Mouse (Mus musculus): ENCODE data around the gene Tnnt2. TPM values are rescaled to one million over a fixed set of nuclear protein-coding genes. Genes with fewer than 3 reads are reported as not detected.
A peak's percentile ranks its signal among the peaks of the same experiment; 100 is the strongest.

Gene Tnnt2
- polyA plus RNA-seq, 1 experiment from 2014 or later, result 22.5 TPM

GRCm38 (mm10) chr1:135868570-135868969 lies 32.4 kb downstream of the Tnnt2 start:
- ATAC-seq (ENCODE audit: insufficient read depth, low FRiP score, low TSS enrichment) (no peak), DNase-seq (ENCODE audit: low spot score) (no peak)
- no peak overlapping the region for H3K4me2 ChIP-seq (ENCODE audit: low read depth)
- no peak overlapping the region for H3K4me3 ChIP-seq (ENCODE audit: low read depth, low read length)
- H3K4me1 ChIP-seq (ENCODE audit: control insufficient read depth, insufficient read depth, low read length), result no peaks in the 10 kb centered on the region
- H3K9me3 ChIP-seq (ENCODE audit: control insufficient read depth, low read length), result no peaks in the 10 kb centered on the region
- no peaks in the 10 kb centered on the region for H3K36me3 ChIP-seq (ENCODE audit: control insufficient read depth, insufficient read depth, low read length)
- H3K27me3 ChIP-seq (ENCODE audit: control insufficient read depth, insufficient read depth, low read length), result no peaks in the 10 kb centered on the region
- 91% methylated on average over 6 of the region's 6 CpGs for WGBS
- H3K9ac ChIP-seq (ENCODE audit: low read length), result no peak overlapping the region
- no peak overlapping the region for H3K27ac ChIP-seq (ENCODE audit: low read depth, low read length)

GRCm38 (mm10) chr1:135872991-135873390 lies 36.8 kb downstream of the Tnnt2 start:
- 87% methylated on average over 4 of the region's 4 CpGs for WGBS
- Histone ChIP-seq H3K4me2 (ENCODE audit: low read depth) (no peak overlapping the region), H3K9me3 (ENCODE audit: control insufficient read depth, low read length) (no peaks in the 10 kb centered on the region), H3K9ac (ENCODE audit: low read length) (no peak overlapping the region), H3K27ac (ENCODE audit: low read depth, low read length) (no peak overlapping the region), H3K36me3 (ENCODE audit: control insufficient read depth, insufficient read depth, low read length) (no peaks in the 10 kb centered on the region), H3K4me1 (ENCODE audit: control insufficient read depth, insufficient read depth, low read length) (no peaks in the 10 kb centered on the region), H3K4me3 (ENCODE audit: low read depth, low read length) (no peak overlapping the region), H3K27me3 (ENCODE audit: control insufficient read depth, insufficient read depth, low read length) (no peaks in the 10 kb centered on the region)
- ATAC-seq (ENCODE audit: insufficient read depth, low FRiP score, low TSS enrichment) (no peak), DNase-seq (ENCODE audit: low spot score) (no peak)

- Histone ChIP-seq H3K4me2 (ENCODE audit: low read depth) (no peak overlapping the region), H3K27ac (ENCODE audit: low read depth, low read length) (no peak overlapping the region), H3K4me3 (ENCODE audit: low read depth, low read length) (no peak overlapping the region), H3K36me3 (ENCODE audit: control insufficient read depth, insufficient read depth, low read length) (no peaks in the 10 kb centered on the region), H3K9me3 (ENCODE audit: control insufficient read depth, low read length) (no peaks in the 10 kb centered on the region), H3K9ac (ENCODE audit: low read length) (no peak overlapping the region), H3K4me1 (ENCODE audit: control insufficient read depth, insufficient read depth, low read length) (no peaks in the 10 kb centered on the region), H3K27me3 (ENCODE audit: control insufficient read depth, insufficient read depth, low read length) (no peaks in the 10 kb centered on the region)
- 69% methylated on average over 2 of the region's 2 CpGs for WGBS
- DNase-seq (ENCODE audit: low spot score), result no peak
- ATAC-seq (ENCODE audit: insufficient read depth, low FRiP score, low TSS enrichment), result no peak
These were observed 41.1 kb downstream of the Tnnt2 start for GRCm38 (mm10) chr1:135877248-135877647.

GRCm38 (mm10) chr1:135882385-135883109 lies 46.4 kb downstream of the Tnnt2 start:
- Histone ChIP-seq H3K4me1 (ENCODE audit: control insufficient read depth, insufficient read depth, low read length) (no peaks in the 10 kb centered on the region), H3K9me3 (ENCODE audit: control insufficient read depth, low read length) (no peaks in the 10 kb centered on the region), H3K36me3 (ENCODE audit: control insufficient read depth, insufficient read depth, low read length) (no peaks in the 10 kb centered on the region), H3K27me3 (ENCODE audit: control insufficient read depth, insufficient read depth, low read length) (no peaks in the 10 kb centered on the region), H3K4me3 (ENCODE audit: low read depth, low read length) (no peak overlapping the region), H3K9ac (ENCODE audit: low read length) (no peak overlapping the region), H3K4me2 (ENCODE audit: low read depth) (no peak overlapping the region), H3K27ac (ENCODE audit: low read depth, low read length) (no peak overlapping the region)
- peak; percentile 54 for DNase-seq (ENCODE audit: low spot score)
- ATAC-seq (ENCODE audit: insufficient read depth, low FRiP score, low TSS enrichment), result no peak
- whole genome bisulfite sequencing, result 71% methylated on average over 10 of the region's 10 CpGs

- DNase-seq (ENCODE audit: low spot score), result no peak
- Histone ChIP-seq H3K4me1 (ENCODE audit: control insufficient read depth, insufficient read depth, low read length) (no peaks in the 10 kb centered on the region), H3K27me3 (ENCODE audit: control insufficient read depth, insufficient read depth, low read length) (no peaks in the 10 kb centered on the region), H3K4me2 (ENCODE audit: low read depth) (no peak overlapping the region), H3K27ac (ENCODE audit: low read depth, low read length) (no peak overlapping the region), H3K9ac (ENCODE audit: low read length) (no peak overlapping the region), H3K4me3 (ENCODE audit: low read depth, low read length) (no peak overlapping the region), H3K9me3 (ENCODE audit: control insufficient read depth, low read length) (no peaks in the 10 kb centered on the region), H3K36me3 (ENCODE audit: control insufficient read depth, insufficient read depth, low read length) (no peaks in the 10 kb centered on the region)
- ATAC-seq (ENCODE audit: insufficient read depth, low FRiP score, low TSS enrichment), result no peak
- WGBS, result 74% methylated on average over 20 of the region's 20 CpGs
These were observed 53.5 kb downstream of the Tnnt2 start for GRCm38 (mm10) chr1:135889461-135890185.

GRCm38 (mm10) chr1:135891424-135892216 lies 55.5 kb downstream of the Tnnt2 start:
- Histone ChIP-seq H3K4me3 (ENCODE audit: low read depth, low read length) (no peak overlapping the region), H3K4me1 (ENCODE audit: control insufficient read depth, insufficient read depth, low read length) (no peaks in the 10 kb centered on the region), H3K27me3 (ENCODE audit: control insufficient read depth, insufficient read depth, low read length) (no peaks in the 10 kb centered on the region), H3K4me2 (ENCODE audit: low read depth) (no peak overlapping the region), H3K9ac (ENCODE audit: low read length) (no peak overlapping the region), H3K27ac (ENCODE audit: low read depth, low read length) (no peak overlapping the region), H3K36me3 (ENCODE audit: control insufficient read depth, insufficient read depth, low read length) (no peaks in the 10 kb centered on the region), H3K9me3 (ENCODE audit: control insufficient read depth, low read length) (no peaks in the 10 kb centered on the region)
- WGBS, result 79% methylated on average over 11 of the region's 11 CpGs
- no peak for DNase-seq (ENCODE audit: low spot score)
- ATAC-seq (ENCODE audit: insufficient read depth, low FRiP score, low TSS enrichment), result no peak

- Histone ChIP-seq H3K4me3 (ENCODE audit: low read depth, low read length) (no peak overlapping the region), H3K27me3 (ENCODE audit: control insufficient read depth, insufficient read depth, low read length) (no peaks in the 10 kb centered on the region), H3K27ac (ENCODE audit: low read depth, low read length) (no peak overlapping the region), H3K9me3 (ENCODE audit: control insufficient read depth, low read length) (no peaks in the 10 kb centered on the region), H3K4me2 (ENCODE audit: low read depth) (no peak overlapping the region), H3K9ac (ENCODE audit: low read length) (no peak overlapping the region), H3K36me3 (ENCODE audit: control insufficient read depth, insufficient read depth, low read length) (no peaks in the 10 kb centered on the region), H3K4me1 (ENCODE audit: control insufficient read depth, insufficient read depth, low read length) (no peaks in the 10 kb centered on the region)
- no peak for ATAC-seq (ENCODE audit: insufficient read depth, low FRiP score, low TSS enrichment)
- 82% methylated on average over 6 of the region's 6 CpGs for WGBS
- DNase-seq (ENCODE audit: low spot score), result no peak
These were observed 56.1 kb downstream of the Tnnt2 start for GRCm38 (mm10) chr1:135892233-135892632.

GRCm38 (mm10) chr1:135892764-135893163 lies 56.6 kb downstream of the Tnnt2 start:
- Histone ChIP-seq H3K27ac (ENCODE audit: low read depth, low read length) (no peak overlapping the region), H3K27me3 (ENCODE audit: control insufficient read depth, insufficient read depth, low read length) (no peaks in the 10 kb centered on the region), H3K4me3 (ENCODE audit: low read depth, low read length) (no peak overlapping the region), H3K4me2 (ENCODE audit: low read depth) (no peak overlapping the region), H3K9ac (ENCODE audit: low read length) (no peak overlapping the region), H3K4me1 (ENCODE audit: control insufficient read depth, insufficient read depth, low read length) (no peaks in the 10 kb centered on the region), H3K36me3 (ENCODE audit: control insufficient read depth, insufficient read depth, low read length) (no peaks in the 10 kb centered on the region), H3K9me3 (ENCODE audit: control insufficient read depth, low read length) (no peaks in the 10 kb centered on the region)
- DNase-seq (ENCODE audit: low spot score) (no peak), ATAC-seq (ENCODE audit: insufficient read depth, low FRiP score, low TSS enrichment) (no peak)
- WGBS, result 87% methylated on average over 6 of the region's 6 CpGs
